Mouse (Mus musculus) spleen, adult 2 months (tissue): Measurements from ENCODE around the gene Kat2b.
"Not testable (repeated sequence)": the region's sequence is repeated elsewhere in the genome, so short reads cannot be mapped to it uniquely, and the experiment has no call there.

Experiments
- CTCF ChIP-seq: fragments of 200-500 bp; IDR thresholded peaks from 2 replicates; pipeline ENCODE4 v1.5.1; 2011; ENCODE audit warnings: mild to moderate bottlenecking, inconsistent platforms; ENCODE audit not compliant: insufficient read depth, insufficient read length, insufficient replicate concordance; ENCODE audit errors: extremely low read depth
- POLR2A ChIP-seq: fragments of 200-500 bp; IDR thresholded peaks from 2 replicates; pipeline ENCODE4 v1.6.1; 2011; ENCODE audit warnings: low read depth, low read length, inconsistent platforms

- TF ChIP-seq CTCF, POLR2A: not testable (repeated sequence)
Observed at GRCm38 (mm10) chr17:53603236-53603635, 36.6 kb downstream of the Kat2b start.
